Mouse (Mus musculus): ENCODE measurements around the gene Rock2.
"Not testable (repeated sequence)": the region's sequence is repeated elsewhere in the genome, so short reads cannot be mapped to it uniquely, and the experiment has no call there.

The Rock2 gene

GRCm38 (mm10) chr12:16999739-17000497 is 105.2 kb downstream of the Rock2 start, which contains the start of gene Pqlc3:
Gene Pqlc3 (minus strand): TSS chr12:17000408.
- peak; percentile 78 for ATAC-seq (ENCODE audit: low TSS enrichment)

GRCm38 (mm10) chr12:17000628-17001027 is 105.9 kb downstream of the Rock2 start:
- no peak for ATAC-seq (ENCODE audit: low TSS enrichment)

GRCm38 (mm10) chr12:17001211-17001610 is 106.5 kb downstream of the Rock2 start:
- ATAC-seq (ENCODE audit: low TSS enrichment) = no peak

GRCm38 (mm10) chr12:17009466-17009865 is 114.8 kb downstream of the Rock2 start:
- ATAC-seq (ENCODE audit: low TSS enrichment) = no peak

- peak; percentile 81 for ATAC-seq (ENCODE audit: low TSS enrichment)
Observed at GRCm38 (mm10) chr12:17011100-17011870, 116.6 kb downstream of the Rock2 start, which contains the start of gene 2410004P03Rik. Gene 2410004P03Rik (minus strand): TSS chr12:17011727.

- no peak for ATAC-seq (ENCODE audit: low TSS enrichment)
Observed at GRCm38 (mm10) chr12:17012067-17012899, 117.6 kb downstream of the Rock2 start.

GRCm38 (mm10) chr12:17015711-17016110 is 121.0 kb downstream of the Rock2 start:
- ATAC-seq (ENCODE audit: low TSS enrichment) = no peak

GRCm38 (mm10) chr12:17018468-17018867 is 123.8 kb downstream of the Rock2 start:
- no peak for ATAC-seq (ENCODE audit: low TSS enrichment)

- ATAC-seq (ENCODE audit: low TSS enrichment) = not testable (repeated sequence)
Observed at GRCm38 (mm10) chr12:17021125-17021524, 126.4 kb downstream of the Rock2 start.

- no peak for ATAC-seq (ENCODE audit: low TSS enrichment)
Observed at GRCm38 (mm10) chr12:17022145-17022544, 127.5 kb downstream of the Rock2 start.

- ATAC-seq (ENCODE audit: low TSS enrichment) = no peak
Observed at GRCm38 (mm10) chr12:17024554-17025110, 129.9 kb downstream of the Rock2 start.

- peak; percentile 25; the same call in 1 of the 2 replicates for ATAC-seq (ENCODE audit: low TSS enrichment)
Observed at GRCm38 (mm10) chr12:17032694-17033463, 138.2 kb downstream of the Rock2 start.

- peak; percentile 50 for ATAC-seq (ENCODE audit: low TSS enrichment)
Observed at GRCm38 (mm10) chr12:17033464-17033841, 138.8 kb downstream of the Rock2 start.

GRCm38 (mm10) chr12:17034671-17035070 is 140.0 kb downstream of the Rock2 start:
- ATAC-seq (ENCODE audit: low TSS enrichment) = no peak

- no peak for ATAC-seq (ENCODE audit: low TSS enrichment)
Observed at GRCm38 (mm10) chr12:17035128-17035527, 140.4 kb downstream of the Rock2 start.

GRCm38 (mm10) chr12:17036532-17036931 is 141.8 kb downstream of the Rock2 start:
- ATAC-seq (ENCODE audit: low TSS enrichment) = no peak

GRCm38 (mm10) chr12:17037053-17037610 is 142.4 kb downstream of the Rock2 start:
- ATAC-seq (ENCODE audit: low TSS enrichment) = peak; percentile 56

Measured in frontal cortex, adult (tissue).